Mouse (Mus musculus) cortical plate, adult 2 months (tissue): Measurements from ENCODE around the gene Tbc1d23. TPM values are rescaled to one million over a fixed set of nuclear protein-coding genes. Genes with fewer than 3 reads are reported as not detected.
A peak's percentile ranks its signal among the peaks of the same experiment; 100 is the strongest.

Experiments
- H3K27ac ChIP-seq: fragments of 200-500 bp; 2 replicates; pipeline ENCODE4 v1.5.1; 2012; ENCODE audit warnings: low read length, control low read depth, inconsistent platforms; ENCODE audit not compliant: insufficient read depth
- H3K4me1 ChIP-seq: fragments of 200-500 bp; 2 replicates; pipeline ENCODE4 v1.6.1; 2011; ENCODE audit warnings: low read length; ENCODE audit not compliant: control insufficient read depth, insufficient read depth
- H3K4me3 ChIP-seq: fragments of 200-500 bp; 2 replicates; pipeline ENCODE4 v1.5.1; 2011; ENCODE audit warnings: mild to moderate bottlenecking, low read length, control low read depth; ENCODE audit not compliant: insufficient read depth
- CTCF ChIP-seq: fragments of 200-500 bp; IDR thresholded peaks from 2 replicates; pipeline ENCODE4 v1.5.1; 2011; ENCODE audit warnings: mild to moderate bottlenecking, control low read depth, low read length; ENCODE audit not compliant: insufficient read depth; ENCODE audit errors: extremely low read depth
- POLR2A ChIP-seq: fragments of 200-500 bp; IDR thresholded peaks from 2 replicates; pipeline ENCODE4 v1.6.1; 2011; ENCODE audit warnings: mild to moderate bottlenecking, low read length, control low read depth; ENCODE audit not compliant: insufficient read depth; ENCODE audit errors: extremely low read depth
- polyA plus RNA-seq: library from polyadenylated mRNA; depleted of rRNA; stranded (reverse); fragments of >200 nt; gene quantifications from 2 replicates; pipeline ENCODE4 v1.2.3, GENCODE M21; 2012; rRNA removed

Tbc1d23 gene
- polyA plus RNA-seq, result 39.7 and 40.9 TPM in 2 replicates

- peak within 1 kb of the TSS; percentile 56 for H3K4me3 ChIP-seq
- no peak within 1 kb of the TSS for H3K27ac ChIP-seq
- H3K4me1 ChIP-seq, result peaks cover 2% of the 10 kb centered on the region
- no peak for TF ChIP-seq CTCF
- TF ChIP-seq POLR2A, result peak; percentile 90
Measured at GRCm38 (mm10) chr16:57231089-57231936, at the start of gene Tbc1d23. TSS of gene Tbc1d23 (minus strand) at chr16:57231504.

- TF ChIP-seq POLR2A, result no peak
- no peak for TF ChIP-seq CTCF
- Histone ChIP-seq H3K27ac (no peak overlapping the region), H3K4me1 (no peaks in the 10 kb centered on the region), H3K4me3 (no peak overlapping the region; the same call in 1 of the 2 replicates)
Measured at GRCm38 (mm10) chr16:57280221-57281217, 49.2 kb upstream of the Tbc1d23 start.

GRCm38 (mm10) chr16:57278976-57279626, 47.8 kb upstream of the Tbc1d23 start:
- Histone ChIP-seq H3K27ac (no peak overlapping the region), H3K4me1 (no peaks in the 10 kb centered on the region), H3K4me3 (no peak overlapping the region)
- TF ChIP-seq POLR2A (no peak), CTCF (no peak)

GRCm38 (mm10) chr16:57269751-57270150, 38.4 kb upstream of the Tbc1d23 start:
- TF ChIP-seq CTCF, result no peak
- TF ChIP-seq POLR2A, result no peak
- Histone ChIP-seq H3K27ac (no peak overlapping the region), H3K4me1 (0 out of 2 replicates have a peak, but pooled peaks cover 3% of the 10 kb centered on the region), H3K4me3 (no peak overlapping the region)

- 0 out of 2 replicates have a peak, but pooled peaks cover 3% of the 10 kb centered on the region for H3K4me1 ChIP-seq
- no peak overlapping the region for H3K27ac ChIP-seq
- H3K4me3 ChIP-seq, result no peak overlapping the region
- TF ChIP-seq POLR2A, result no peak
- TF ChIP-seq CTCF, result no peak
Measured at GRCm38 (mm10) chr16:57268058-57268841, 36.9 kb upstream of the Tbc1d23 start.

GRCm38 (mm10) chr16:57267068-57267467, 35.8 kb upstream of the Tbc1d23 start:
- Histone ChIP-seq H3K4me1 (0 out of 2 replicates have a peak, but pooled peaks cover 3% of the 10 kb centered on the region), H3K27ac (no peak overlapping the region), H3K4me3 (no peak overlapping the region)
- TF ChIP-seq CTCF, result no peak
- no peak for TF ChIP-seq POLR2A

GRCm38 (mm10) chr16:57260152-57260551, 28.8 kb upstream of the Tbc1d23 start:
- TF ChIP-seq POLR2A (no peak), CTCF (no peak)
- Histone ChIP-seq H3K4me3 (no peak overlapping the region), H3K27ac (no peak overlapping the region), H3K4me1 (no peaks in the 10 kb centered on the region)

GRCm38 (mm10) chr16:57259356-57260083, 28.2 kb upstream of the Tbc1d23 start:
- Histone ChIP-seq H3K4me1 (no peaks in the 10 kb centered on the region), H3K27ac (no peak overlapping the region), H3K4me3 (no peak overlapping the region)
- TF ChIP-seq CTCF (no peak), POLR2A (no peak)
